Mouse (Mus musculus): Measurements from ENCODE around the gene Antxr2. TPM values are rescaled to one million over a fixed set of nuclear protein-coding genes. Genes with fewer than 3 reads are reported as not detected.

Gene Antxr2
- total and polyA plus RNA-seq, 3 experiments, result 28.1 to 78.9 (median 70.7) TPM

- no peak overlapping the region for H3K4me3 ChIP-seq
- no peaks in the 10 kb centered on the region for H3K79me2 ChIP-seq (replicated peaks; ENCODE audit: control insufficient read depth, insufficient read depth, low read length)
- H3K27ac ChIP-seq, result no peak overlapping the region
- no peaks in the 10 kb centered on the region for H3K36me3 ChIP-seq (ENCODE audit: control insufficient read depth, insufficient read depth, low read length)
- H3K4me1 ChIP-seq (ENCODE audit: control insufficient read depth, insufficient read depth, low read length), result no peaks in the 10 kb centered on the region; the same call in 1 of the 2 replicates
- TF ChIP-seq POLR2A (IDR thresholded peaks at IDR 0.05; ENCODE audit: insufficient read depth, low read depth, low read length) (no peak), CTCF (IDR thresholded peaks at IDR 0.05) (no peak), EP300 (IDR thresholded peaks at IDR 0.05; ENCODE audit: insufficient read depth, low read depth, low read length) (no peak)
- no peaks in the 10 kb centered on the region for H3K27me3 ChIP-seq (ENCODE audit: control insufficient read depth, insufficient read depth, low read length)
- 60% methylated on average over 2 of the region's 2 CpGs for WGBS
- H3K9ac ChIP-seq (ENCODE audit: low read depth, low read length), result no peak overlapping the region
- no peak for DNase-seq
- intact Hi-C loops (cut with DNase I), result no loop called here
These were observed 193.5 kb downstream of the Antxr2 start for GRCm38 (mm10) chr5:97837333-97837732.

GRCm38 (mm10) chr5:97835418-97835817, 195.4 kb downstream of the Antxr2 start:
- intact Hi-C loops (cut with DNase I), result no loop called here
- 87% methylated on average over 2 of the region's 2 CpGs for WGBS

DNA sequence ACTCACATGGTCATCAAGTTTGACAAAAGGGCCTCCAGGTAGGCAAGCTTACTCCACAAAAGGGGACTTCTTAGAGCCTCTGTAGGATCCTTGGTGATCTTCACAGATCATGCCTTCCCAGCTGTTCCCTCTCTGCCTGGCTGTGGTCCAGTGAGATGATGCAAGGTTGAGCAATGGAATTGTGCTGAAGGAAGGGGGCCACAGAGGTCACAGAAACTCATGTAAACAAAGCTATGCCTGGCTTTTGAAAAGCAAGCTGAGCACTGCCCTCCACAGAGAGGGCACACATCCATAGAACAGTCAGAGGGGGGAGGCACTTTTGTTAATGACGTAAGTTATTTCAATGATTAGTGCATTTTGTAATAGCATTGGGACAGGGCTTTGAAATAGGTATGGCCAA, 196.1 kb downstream of the Antxr2 start:
- H3K4me3 ChIP-seq, result no peak overlapping the region
- no peaks in the 10 kb centered on the region for H3K36me3 ChIP-seq (ENCODE audit: control insufficient read depth, insufficient read depth, low read length)
- H3K4me1 ChIP-seq (ENCODE audit: control insufficient read depth, insufficient read depth, low read length), result no peaks in the 10 kb centered on the region; the same call in 1 of the 2 replicates
- no peak overlapping the region for H3K27ac ChIP-seq
- H3K27me3 ChIP-seq (ENCODE audit: control insufficient read depth, insufficient read depth, low read length), result no peaks in the 10 kb centered on the region
- no peak for TF ChIP-seq EP300 (IDR thresholded peaks at IDR 0.05; ENCODE audit: insufficient read depth, low read depth, low read length)
- TF ChIP-seq CTCF (IDR thresholded peaks at IDR 0.05), result no peak
- no peak for TF ChIP-seq POLR2A (IDR thresholded peaks at IDR 0.05; ENCODE audit: insufficient read depth, low read depth, low read length)
- WGBS, result 72% methylated on average over 1 of the region's 1 CpGs
- DNase-seq, result peak; percentile 71 to 77
- intact Hi-C loops (cut with DNase I), result no loop called here
- no peak overlapping the region for H3K9ac ChIP-seq (ENCODE audit: low read depth, low read length)
- H3K79me2 ChIP-seq (replicated peaks; ENCODE audit: control insufficient read depth, insufficient read depth, low read length), result no peaks in the 10 kb centered on the region

More at GRCm38 (mm10) chr5:97835418-97835817, 195.4 kb downstream of the Antxr2 start:
- Histone ChIP-seq H3K4me1 (ENCODE audit: control insufficient read depth, insufficient read depth, low read length) (no peaks in the 10 kb centered on the region; the same call in 1 of the 2 replicates), H3K9ac (ENCODE audit: low read depth, low read length) (no peak overlapping the region), H3K36me3 (ENCODE audit: control insufficient read depth, insufficient read depth, low read length) (no peaks in the 10 kb centered on the region), H3K79me2 (replicated peaks; ENCODE audit: control insufficient read depth, insufficient read depth, low read length) (no peaks in the 10 kb centered on the region), H3K27ac (no peak overlapping the region), H3K27me3 (ENCODE audit: control insufficient read depth, insufficient read depth, low read length) (no peaks in the 10 kb centered on the region), H3K4me3 (no peak overlapping the region)
- no peak for TF ChIP-seq EP300 (IDR thresholded peaks at IDR 0.05; ENCODE audit: insufficient read depth, low read depth, low read length)
- TF ChIP-seq POLR2A (IDR thresholded peaks at IDR 0.05; ENCODE audit: insufficient read depth, low read depth, low read length), result no peak
- TF ChIP-seq CTCF (IDR thresholded peaks at IDR 0.05), result no peak
- no peak for DNase-seq

Other genes with a start within 250 kb of the Antxr2 start
- gene Prdm8, start 136.2 kb upstream of the Antxr2 start, total RNA-seq (2021), result under 1 TPM; 0.18 to 0.29 TPM
- gene Prdm8, start 136.2 kb upstream of the Antxr2 start, polyA plus RNA-seq (2012; rRNA removed), result 0.09 and 0.10 TPM in 2 replicates
- gene Fgf5, start 223.1 kb upstream of the Antxr2 start, total RNA-seq (2021), result not detected
- gene Fgf5, start 223.1 kb upstream of the Antxr2 start, polyA plus RNA-seq (2012; rRNA removed), result not detected in 2 replicates

All from heart, adult 2 months (tissue).